Mouse (Mus musculus): ENCODE measurements around the gene Cacna2d3.

DNA sequence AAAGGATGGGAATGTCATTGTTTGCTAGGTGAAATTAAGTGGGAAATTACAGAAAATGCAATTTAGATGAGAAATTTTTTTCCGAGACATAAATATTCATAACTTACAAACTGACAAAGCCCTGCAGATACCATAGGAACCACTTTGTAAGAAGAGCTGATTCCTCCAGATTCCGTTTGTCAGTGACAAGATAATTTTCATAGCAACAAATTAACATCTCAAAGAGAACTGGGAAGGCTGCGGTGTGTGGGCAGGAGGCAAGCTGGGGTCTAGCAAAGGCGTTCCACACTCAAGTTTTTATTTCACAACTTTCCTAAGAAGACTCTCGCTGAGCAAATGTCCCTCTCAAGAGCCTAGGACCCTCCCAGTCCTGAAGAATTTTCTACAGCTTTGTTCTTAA lies 71.1 kb downstream of the Cacna2d3 start:
- TF ChIP-seq POLR2A (IDR thresholded peaks at IDR 0.05; ENCODE audit: control insufficient read depth, low read depth, low read length) = no peak
- TF ChIP-seq CTCF (IDR thresholded peaks at IDR 0.05; ENCODE audit: control insufficient read depth, insufficient read depth, insufficient replicate concordance, low read depth, low read length) = no peak

All from testis, adult 2 months (tissue).